Mouse (Mus musculus): ENCODE measurements at regions not wholly inside any gene's neighbourhood (a gene's known extent, or its start where the extent isn't known, plus 50 kb on each side); places are given as distances from the start of the nearest gene placed in this dataset.

DNA sequence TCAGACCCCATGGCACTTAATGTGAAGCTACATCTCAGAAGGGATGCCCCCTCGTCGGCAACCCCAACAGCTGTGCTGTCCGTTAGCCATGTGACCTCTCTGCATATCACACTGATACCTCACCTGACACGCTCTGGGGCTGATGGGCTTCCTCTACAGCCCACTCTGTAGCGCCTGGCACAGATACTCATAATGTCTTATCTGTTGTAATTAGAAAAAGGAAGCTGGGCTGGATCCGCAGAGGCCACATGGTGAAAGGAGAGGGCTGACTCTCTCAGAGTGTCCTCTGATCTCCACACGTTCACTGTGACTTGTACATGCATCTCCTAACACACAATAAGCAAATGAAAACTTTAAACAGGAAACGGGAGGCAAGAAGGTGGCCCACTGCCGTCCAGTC is 126.5 kb upstream of the Meis1 start:
- DNase-seq (ENCODE audit: low spot score in 2 of 2), result no peak

DNA sequence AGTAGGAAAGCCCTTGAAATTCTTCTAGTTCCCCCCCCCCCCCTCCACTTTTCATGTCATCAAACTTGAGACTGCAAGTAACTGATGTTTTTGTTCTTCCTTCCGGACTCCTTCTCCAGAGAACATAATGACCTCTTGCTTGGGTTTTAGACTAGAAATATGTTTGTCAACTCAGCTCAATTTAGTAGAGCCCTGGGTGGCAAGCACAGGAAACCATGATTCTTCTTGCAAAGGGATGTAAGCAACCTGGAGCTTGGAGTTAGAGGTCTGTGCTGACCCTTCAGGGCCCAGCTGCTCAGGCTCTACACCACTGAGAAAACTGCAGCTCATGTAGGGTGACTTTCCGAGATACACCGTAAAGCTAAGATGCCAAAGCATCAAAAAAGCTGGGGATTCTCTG is 127.2 kb upstream of the Meis1 start:
- DNase-seq (ENCODE audit: low spot score in 2 of 2), result no peak

DNA sequence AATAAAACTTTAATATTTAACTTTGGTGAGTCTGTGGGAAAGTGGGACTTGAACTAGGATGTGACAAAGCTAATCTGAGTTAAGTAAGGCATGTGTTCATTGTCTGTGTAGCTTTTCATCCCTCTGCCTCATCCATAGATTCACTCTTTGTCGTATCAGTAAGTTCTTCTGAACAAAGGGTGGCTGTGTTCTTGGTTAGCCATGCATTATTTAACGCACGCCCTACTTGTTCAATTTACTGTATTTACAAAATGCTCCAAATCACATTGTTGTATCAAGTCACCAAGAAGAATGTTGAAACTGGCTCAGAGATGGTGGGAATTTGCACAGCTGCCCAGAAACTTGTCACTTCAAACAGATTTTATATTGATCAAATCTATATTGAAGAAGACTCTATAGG is 132.2 kb upstream of the Meis1 start:
- DNase-seq (ENCODE audit: low spot score in 2 of 2), result no peak

DNA sequence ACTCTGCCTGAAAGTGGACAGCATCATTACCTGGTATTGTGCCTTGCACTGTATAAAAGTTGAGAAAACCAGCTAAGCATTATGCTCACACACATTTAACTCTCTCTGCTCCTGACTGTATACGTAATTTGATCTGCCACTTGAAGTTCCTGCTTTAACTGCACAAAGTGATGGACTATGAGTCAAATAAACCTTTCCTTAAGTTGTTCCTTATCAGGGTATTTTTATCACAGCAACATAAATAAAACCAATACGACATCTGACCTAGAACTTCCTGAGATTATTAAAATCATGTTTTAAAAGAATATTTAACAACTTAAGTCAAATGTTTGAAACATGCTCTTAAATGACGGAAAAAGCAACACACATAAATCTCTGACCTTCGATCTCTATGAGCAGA is 134.9 kb upstream of the Meis1 start:
- no peak for DNase-seq (ENCODE audit: low spot score in 2 of 2)

DNA sequence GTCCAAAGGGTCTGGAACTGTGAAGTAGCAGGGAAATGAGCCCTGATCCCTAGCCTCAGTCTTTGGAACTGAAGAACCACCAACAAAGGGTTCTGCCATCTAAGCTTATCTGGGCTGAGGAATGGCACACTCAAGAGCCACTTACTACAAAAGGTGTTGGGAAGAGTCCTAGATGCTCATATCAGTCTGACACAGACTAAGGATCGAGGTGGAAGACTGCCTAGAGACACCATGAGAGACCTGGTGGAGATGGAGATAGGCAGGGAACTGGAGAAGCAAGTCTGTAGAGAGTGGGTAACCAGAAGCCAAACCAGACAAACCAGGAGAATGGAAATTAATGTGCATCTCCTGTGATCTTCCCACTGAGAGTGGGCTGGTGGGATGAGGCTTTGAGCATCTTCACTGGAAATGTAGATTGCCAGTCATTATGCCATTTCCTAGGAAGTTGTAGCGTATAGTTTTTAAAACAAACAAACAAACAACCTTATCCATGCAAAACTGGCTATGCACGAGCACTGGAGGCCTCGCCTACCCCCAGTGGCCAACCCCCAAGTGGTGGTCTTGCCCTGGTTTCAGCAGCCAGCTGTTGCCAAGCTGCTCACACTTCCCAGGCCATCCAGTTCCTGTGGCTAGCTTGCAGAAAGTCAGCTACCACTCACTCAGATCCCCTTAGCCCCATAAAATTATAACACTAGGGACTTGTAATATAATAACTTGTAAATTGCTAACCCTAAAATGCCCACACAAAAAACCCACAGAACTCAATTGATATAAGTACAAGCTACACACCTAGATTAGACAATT is 136.2 kb upstream of the Meis1 start:
- no peak for DNase-seq (ENCODE audit: low spot score in 2 of 2)

DNA sequence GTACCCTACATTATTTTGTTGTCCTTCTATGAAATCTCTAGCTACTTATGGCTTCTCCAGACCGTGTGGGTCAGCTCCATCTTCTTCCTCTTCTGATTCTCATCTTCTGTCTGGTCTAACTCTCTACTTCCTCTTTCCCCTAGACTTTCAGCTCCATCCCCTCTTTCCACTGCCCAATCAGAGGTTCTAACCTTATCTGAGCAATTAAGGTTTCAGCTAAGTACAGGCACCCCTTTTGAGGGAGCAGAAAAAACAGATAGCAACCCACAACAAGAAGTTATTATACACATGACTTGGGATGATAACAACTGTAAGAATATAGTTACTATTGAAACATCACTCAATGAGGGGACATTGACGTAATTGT is 136.8 kb upstream of the Meis1 start:
- no peak for DNase-seq (ENCODE audit: low spot score in 2 of 2)

DNA sequence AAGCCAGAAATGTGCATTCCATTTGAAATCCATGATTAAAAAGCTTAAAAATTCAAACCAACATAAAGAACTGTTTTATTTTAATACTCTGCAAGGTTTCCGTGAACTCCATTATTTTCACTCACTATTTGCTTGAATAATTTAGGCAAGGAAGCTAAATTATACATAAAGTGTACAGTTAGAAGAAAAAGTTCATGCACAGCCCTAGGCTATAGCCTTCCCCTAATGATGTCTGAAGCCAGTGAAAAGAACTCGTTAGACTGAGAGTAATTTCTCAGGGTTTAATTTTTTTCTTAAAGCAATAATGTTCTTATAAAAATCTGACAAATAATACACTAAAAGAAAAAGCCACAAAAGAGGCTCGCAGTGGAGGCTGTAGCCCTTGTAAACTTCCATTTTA is 141.4 kb upstream of the Meis1 start:
- DNase-seq (ENCODE audit: low spot score in 2 of 2), result no peak

DNA sequence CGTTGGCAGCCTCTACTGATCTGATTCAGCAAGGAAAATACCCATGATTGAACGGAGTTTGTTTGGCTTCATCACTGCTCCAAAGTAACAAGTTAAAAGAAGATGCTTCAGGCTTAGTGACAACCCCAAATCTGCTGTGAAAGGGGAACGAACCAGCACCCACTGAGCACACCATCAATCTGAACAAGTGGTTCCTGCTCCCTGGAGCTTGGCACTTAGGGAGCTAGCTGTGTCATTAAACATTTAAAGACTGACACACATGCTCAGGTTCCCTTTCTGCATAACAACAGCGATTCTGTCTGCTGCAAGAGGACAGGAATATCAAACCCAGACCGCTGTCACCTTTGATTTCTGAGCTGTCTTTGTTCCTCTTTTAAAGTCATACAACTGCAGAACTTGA is 141.9 kb upstream of the Meis1 start:
- DNase-seq (ENCODE audit: low spot score in 2 of 2), result no peak

DNA sequence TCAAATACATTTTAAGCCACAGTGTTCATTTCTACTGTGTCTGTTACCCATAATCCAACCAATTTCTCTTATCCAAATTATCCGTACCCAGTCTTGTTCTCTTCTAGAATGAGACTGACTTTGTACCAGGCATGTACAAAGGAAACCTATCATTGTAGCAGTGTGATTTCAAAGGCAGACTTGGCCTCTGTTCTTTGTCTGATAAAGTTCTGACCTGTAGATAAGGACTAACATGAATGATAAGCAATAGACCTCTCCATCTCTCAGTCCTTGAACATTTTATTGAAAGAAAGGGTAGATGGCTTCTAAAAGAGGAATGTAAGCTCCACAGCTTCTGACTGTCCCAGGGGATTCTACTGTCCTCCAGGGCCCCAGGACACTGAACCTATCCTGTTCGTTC is 152.2 kb upstream of the Meis1 start:
- DNase-seq (ENCODE audit: low spot score in 2 of 2), result no peak

DNA sequence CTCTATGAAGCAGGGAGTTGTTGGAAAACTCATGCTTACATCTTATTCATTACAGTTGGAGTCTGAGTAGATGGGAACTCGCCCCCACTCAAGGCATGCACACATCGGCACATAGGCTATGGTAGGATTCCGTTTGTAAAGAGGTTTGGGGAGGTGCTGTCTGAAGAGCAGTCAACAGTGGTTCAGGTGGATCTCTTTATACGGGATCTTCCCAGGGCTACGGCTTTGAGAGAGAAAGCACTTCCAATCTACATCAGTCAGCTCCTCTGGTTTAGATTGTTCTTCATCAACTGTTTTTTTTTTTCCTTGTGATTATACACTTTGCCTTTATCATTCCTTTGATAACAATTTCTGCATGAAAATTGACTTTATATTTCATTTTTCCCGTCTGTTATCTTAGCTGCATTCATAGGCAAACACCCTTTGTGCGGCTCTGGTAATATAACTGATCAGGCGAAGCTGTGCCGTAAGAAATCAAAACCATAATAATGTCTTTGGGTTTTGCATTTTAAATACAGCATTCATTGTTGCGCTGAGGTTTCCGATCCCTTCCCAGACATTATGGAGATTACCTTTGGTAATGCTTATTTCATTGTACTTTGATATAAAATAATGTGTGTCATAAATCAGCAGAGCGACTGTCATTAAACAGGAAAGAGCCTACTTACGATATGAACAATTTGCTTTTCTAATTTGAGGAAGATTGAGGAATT is 155.7 kb upstream of the Meis1 start:
- DNase-seq (ENCODE audit: low spot score in 2 of 2), result no peak

DNA sequence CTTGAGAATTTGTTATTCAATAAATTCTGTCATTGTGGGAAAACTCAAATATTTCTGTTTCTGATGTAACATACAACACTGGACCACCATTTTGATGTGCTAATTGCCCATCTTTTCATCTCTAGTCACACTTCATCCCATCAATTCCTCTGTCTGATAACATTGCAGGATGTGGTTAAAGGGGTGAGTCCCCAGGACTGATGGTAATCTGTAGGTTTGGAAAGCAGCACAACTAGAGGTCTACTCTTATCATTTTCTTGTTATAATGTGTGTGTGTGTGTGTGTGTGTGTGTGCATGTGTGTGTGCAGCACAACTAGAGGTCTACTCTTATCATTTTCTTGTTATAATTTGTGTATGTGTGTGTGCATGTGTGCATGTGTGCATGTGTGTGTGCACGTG is 160.5 kb upstream of the Meis1 start:
- no peak for DNase-seq (ENCODE audit: low spot score in 2 of 2)

DNA sequence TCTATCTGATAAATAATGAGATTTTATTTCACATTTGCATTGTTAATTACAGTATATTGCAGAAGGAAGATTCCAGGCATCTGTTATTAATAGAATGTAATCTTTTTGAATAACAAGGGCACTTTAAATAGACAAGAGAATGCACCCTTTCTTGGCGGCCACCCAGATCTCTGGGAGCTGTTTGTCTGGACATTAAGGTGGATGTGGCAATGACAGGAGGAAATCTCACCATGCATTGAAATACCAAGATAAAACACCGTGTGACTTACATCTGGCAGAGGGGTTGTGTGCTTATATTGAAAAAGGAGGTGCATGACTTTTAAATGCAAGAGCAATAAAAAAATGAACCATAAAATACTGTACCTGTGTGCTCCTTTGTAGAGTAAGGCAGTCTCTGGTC is 171.0 kb upstream of the Meis1 start:
- DNase-seq (ENCODE audit: low spot score in 2 of 2), result no peak

DNA sequence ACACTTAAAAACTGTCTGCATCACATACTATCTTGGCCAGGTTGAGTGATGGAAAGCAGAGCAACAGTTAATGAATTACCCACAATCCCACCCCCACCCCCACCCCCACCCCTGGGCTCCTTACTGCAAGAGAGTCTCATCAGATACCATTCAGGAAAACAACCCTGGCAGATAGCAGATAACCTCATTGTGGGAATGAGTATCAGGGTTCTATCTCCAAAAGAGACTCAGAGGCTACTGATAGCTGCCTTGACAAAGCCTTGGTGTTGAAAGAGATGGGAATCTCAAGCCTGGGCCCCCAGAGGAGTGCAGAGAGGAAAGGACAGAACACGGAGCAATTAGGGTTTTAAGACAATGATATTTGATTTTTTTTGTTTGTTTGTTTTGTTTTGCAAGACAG is 175.7 kb upstream of the Meis1 start:
- no peak for DNase-seq (ENCODE audit: low spot score in 2 of 2)

DNA sequence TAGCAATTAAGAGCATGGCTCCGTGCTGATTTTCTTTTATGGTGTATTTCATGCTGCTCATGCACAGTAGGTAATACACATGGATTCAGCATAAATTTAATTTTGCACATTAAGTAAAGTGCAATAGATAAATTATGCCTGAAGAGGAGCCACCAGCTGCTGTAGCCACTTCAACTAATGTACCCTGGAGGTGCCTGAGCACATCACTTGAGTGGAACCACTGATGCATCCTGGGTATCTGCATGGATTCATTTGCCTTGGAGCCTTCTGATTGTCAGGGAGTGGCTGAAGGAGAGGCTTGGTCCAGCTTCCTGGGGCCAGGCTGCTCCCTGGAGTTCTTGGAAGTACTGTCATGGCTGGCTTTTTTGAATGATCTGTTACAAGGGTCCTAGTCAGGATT is 179.0 kb upstream of the Meis1 start:
- DNase-seq (ENCODE audit: low spot score in 2 of 2), result no peak

DNA sequence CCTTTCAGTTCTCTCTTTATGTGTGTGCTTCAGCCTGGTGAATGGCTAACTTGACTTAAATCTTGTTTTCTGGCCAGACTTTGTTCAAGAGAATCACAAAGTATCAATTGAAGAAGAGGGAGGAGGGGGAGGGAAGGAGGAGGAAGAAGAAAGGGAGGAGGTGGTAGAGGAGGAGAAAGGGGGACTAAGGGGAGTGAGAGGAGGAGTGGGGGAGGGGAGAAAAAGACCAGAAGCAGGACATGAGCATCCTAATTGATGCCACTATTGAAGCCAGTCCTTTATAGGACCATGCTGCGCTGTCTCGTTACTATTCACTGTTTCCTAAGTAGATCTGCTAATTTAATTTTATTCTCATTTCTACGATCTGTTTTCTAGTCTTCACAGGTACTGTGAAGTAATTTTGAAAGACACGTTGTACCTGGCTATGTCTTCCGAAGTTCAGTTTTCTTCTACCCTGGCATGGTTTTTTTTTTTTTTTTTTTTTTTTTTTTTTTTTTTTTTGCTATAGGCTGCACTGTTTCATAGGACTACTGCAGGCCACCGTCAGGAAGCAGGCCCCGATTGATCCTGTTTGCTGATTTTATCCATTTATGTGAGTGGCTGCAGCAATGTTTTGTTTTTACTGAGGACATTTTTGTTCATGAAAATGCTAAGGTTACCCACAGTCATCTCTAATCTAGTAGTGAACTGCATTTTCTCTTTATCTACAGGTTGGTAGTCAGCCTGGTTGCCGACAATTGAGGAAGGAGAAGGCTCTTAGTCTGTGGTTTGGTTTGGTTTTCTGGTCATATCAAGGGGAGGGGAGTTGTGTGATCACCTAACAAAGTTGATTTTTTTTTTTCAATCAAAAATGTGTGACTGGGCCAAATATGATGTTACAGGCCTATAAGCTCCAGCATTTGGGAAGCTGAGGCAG is 184.1 kb upstream of the Meis1 start:
- no peak for DNase-seq (ENCODE audit: low spot score in 2 of 2)

DNA sequence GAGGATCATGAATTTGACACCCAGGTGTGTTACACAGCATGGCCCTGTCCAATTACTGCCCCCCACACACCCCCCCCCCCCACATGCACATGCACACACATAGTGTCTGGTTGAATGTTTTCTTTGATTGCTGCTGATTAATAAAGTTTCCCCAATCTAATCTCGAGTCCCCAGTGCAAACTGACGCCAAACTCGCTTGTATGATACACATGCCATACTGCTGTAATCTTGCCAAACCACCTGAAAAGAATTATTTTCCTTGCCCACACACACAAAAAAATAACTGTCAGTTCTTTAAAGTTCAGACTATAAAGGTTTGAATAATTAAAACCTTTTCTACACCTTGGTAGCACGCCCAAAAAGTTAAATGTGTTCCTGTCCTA is 184.7 kb upstream of the Meis1 start:
- DNase-seq (ENCODE audit: low spot score in 2 of 2), result no peak

DNA sequence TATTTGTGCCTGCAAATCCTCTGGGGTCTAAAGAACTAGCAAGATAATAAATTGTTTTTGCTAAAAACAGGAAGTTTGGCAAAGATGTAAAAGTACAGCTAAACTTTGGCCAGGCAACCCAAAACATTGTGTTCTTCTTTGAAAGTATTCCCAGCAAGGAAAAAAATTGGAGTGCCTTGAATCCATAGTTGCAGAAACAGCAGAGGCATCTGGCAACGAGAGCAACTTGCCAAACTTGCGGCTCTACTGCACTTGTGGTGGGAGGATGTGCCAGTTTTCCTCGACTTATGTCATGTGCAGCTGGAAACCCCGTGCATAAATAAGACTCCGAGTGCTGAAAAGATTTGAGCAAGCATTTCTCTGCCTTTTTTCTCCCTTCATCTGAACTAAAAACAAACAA is 185.2 kb upstream of the Meis1 start:
- DNase-seq (ENCODE audit: low spot score in 2 of 2), result peak; percentile 25 to 66

DNA sequence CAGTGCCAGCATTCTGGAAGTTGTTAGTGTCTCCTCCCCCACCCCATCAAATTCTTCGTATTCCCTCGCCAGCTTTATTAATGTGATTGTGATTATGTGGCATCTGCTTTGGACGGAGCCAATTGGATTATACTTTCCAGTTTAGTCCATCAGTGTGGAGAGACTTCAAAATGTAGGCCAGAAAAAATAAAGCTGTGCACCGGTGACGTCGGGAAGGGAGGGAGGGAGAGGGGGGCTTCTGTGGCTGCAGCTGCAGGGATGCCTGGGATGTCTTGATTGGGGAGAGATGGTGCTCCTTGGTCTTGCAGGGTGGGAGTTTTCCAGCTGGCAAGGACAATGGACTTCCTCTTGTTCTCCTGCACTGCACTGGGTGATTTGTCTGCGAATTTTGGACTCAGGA is 185.7 kb upstream of the Meis1 start:
- DNase-seq (ENCODE audit: low spot score in 2 of 2), result peak in 1 of 2 experiments; percentile 3

DNA sequence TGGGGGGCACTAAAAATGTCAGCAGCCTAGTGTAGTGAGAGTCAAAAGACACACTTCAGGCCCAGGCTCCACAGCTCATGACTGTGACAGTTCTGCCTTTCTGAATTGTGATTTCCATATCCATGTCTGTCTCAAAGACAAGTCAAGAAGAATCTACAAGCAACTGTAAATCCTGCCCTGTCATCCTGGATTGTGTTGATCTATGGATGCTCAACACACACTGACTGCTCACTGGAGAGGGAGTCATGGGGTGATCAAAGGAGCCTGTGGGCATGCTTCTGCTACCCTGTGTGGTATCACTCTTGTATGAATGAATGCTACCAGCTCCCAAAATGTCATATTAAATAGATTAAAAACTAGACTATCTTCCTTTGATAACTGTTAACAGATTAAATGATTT is 186.4 kb upstream of the Meis1 start:
- DNase-seq (ENCODE audit: low spot score in 2 of 2), result no peak

DNA sequence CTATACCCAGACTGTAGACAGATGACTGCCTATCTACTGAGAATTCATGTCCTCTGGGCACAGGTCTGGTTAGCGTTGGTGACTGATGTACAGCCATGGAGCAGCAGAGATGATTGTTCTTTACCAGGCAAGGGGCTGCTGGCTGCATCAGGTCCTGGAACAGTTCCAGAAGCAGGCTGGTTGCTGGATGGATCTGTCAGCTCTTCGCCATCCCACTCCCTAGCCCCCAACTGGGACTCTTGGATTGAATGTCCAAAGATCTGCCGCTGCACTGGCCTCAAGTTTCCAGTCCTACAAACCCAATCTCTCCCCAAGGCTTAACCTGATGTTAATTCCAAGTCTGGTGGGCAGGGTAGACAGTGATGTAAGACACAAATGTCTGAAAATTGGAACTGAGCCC is 200.7 kb upstream of the Meis1 start:
- no peak for DNase-seq (ENCODE audit: low spot score in 2 of 2)

DNA sequence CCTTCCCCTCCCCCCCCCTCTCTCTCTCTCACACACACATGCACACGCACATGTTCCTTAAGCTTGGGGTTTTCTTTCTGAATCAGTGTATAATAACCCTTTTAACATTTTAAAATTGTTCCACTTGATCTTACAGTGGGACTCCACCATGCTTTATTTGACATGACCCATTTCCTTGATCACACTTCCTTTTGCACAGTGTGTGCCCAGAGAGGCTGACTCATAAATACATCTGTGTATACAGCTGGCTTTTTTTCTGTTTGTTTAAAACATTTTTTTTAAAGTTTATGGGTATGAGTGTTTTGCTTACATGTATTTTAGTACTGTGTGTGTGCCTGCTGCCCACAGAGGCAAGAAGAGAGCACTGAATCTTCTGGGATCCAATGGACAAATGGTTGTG is 202.7 kb upstream of the Meis1 start:
- no peak for DNase-seq (ENCODE audit: low spot score in 2 of 2)

DNA sequence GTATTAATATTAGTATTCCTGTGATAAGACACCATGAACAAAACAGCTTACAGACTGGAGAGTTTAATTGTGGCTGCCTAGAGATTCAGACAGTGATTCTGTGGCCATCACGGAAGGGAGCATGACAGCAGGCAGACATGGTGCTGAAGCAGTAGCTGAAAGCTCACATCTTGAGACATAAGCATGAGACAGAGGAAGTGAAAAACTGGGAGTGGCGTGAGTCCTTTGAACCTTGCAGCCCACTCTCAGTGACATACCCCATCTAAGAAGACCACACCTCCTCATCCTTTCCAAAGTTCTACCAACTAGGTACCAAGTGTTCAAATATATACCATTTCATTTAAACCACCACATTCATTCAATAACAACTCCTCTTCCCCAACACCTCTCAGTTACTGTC is 208.0 kb upstream of the Meis1 start:
- no peak for DNase-seq (ENCODE audit: low spot score in 2 of 2)

DNA sequence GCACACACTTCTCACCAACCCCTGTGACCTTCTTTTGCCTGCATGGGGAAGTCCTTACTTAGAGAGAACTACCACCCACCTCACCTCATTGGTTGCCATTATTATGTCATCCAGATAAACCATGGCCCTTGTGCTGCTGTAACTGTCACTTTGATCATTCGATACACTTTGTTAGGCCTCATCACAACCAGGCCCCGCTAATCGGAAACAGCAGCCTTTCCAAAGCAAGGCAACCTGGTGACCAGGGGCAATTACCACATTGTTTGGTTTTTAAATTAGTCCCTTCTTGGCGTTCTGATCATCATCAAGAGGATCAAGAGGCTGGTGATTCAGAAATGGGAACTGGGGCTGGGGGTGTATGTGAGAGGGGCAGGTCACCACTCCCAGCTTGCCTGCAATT is 208.9 kb upstream of the Meis1 start:
- no peak for DNase-seq (ENCODE audit: low spot score in 2 of 2)
